Mouse (Mus musculus) testis, adult 2 months (tissue): ENCODE results near the gene Fanca.

Experiments
- CTCF ChIP-seq: fragments of 200-500 bp; IDR thresholded peaks from 2 replicates; pipeline ENCODE4 v1.5.1; 2012; ENCODE audit warnings: low read depth, mild to moderate bottlenecking, inconsistent platforms, low read length, moderate library complexity; ENCODE audit not compliant: control insufficient read depth, insufficient read depth, insufficient replicate concordance
- POLR2A ChIP-seq: fragments of 200-500 bp; IDR thresholded peaks from 2 replicates; pipeline ENCODE4 v1.6.1; 2012; ENCODE audit warnings: low read depth, mild to moderate bottlenecking, inconsistent platforms, low read length, moderate library complexity; ENCODE audit not compliant: control insufficient read depth

GRCm38 (mm10) chr8:123352118-123352517 lies 33.7 kb upstream of the Fanca start:
- TF ChIP-seq CTCF, result no peak
- TF ChIP-seq POLR2A, result no peak
